In the genomic region with DNA sequence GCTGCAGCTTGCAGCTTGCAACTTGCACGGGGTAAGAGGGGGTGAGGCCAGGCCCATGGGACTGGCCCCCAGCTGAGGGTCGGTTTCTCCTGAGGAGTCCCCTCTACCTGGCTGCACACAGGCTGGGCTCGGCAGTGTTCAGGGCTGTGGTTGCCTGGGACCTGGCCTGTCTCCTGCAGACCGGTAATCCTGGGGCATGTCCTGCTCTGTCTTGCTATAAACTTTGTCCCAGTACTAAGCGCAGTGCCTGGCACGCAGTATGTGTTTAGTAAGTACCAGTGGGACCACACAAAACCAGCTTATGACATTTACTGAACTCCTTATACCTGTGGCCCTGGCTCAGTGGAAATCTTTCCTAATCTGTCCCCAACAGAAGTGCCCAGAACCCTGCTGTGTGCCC, we compare ENCODE assay signal across 18 mouse cellular contexts. TPM values are rescaled to one million over a fixed set of nuclear protein-coding genes. Genes with fewer than 3 reads are reported as not detected.
A peak's percentile ranks its signal among the peaks of the same experiment; 100 is the strongest.
DNase-seq lines count a peak whose midpoint lies in the region; ATAC-seq lines count a peak whose summit lies in the region.
"Had no signal": no experiment of that assay in that cellular context is flagged by ENCODE, and none has a peak within 500 bp of the region (broad histone marks: within the 10 kb centered on the region; RNA-seq: fewer than 3 reads in every experiment).

No protein-coding gene starts in this region.

- no peak for ATAC-seq in kidney, embryonic 16.5 days (ENCODE audit: low FRiP score, low TSS enrichment)
- no peak for ATAC-seq in kidney, embryonic 14.5 days (ENCODE audit: low FRiP score, low TSS enrichment)
- ATAC-seq in embryonic facial prominence, embryonic 13.5 days (ENCODE audit: insufficient number of reproducible peaks, insufficient read depth, low FRiP score, low TSS enrichment, low read depth) = no peak
- ATAC-seq in granulocyte monocyte progenitor cell, adult 5-6 weeks (replicated peaks; ENCODE audit: poor library complexity, severe bottlenecking) = no peak
- ATAC-seq: CD4-positive, CD25-positive, alpha-beta regulatory T cell, adult 4 months had no signal

- no peak overlapping the region for H3K4me2 ChIP-seq in kidney, embryonic 16.5 days (replicated peaks; ENCODE audit: low read depth, low read length)
- H3K4me2 ChIP-seq in kidney, embryonic 14.5 days (replicated peaks; ENCODE audit: low read depth, low read length) = no peak overlapping the region
- H3K4me2 ChIP-seq in embryonic facial prominence, embryonic 13.5 days = no peak overlapping the region
- H3K4me2 ChIP-seq: embryonic facial prominence, embryonic 12.5 days; heart, embryonic 12.5 days; limb, embryonic 13.5 days; midbrain, embryonic 12.5 days; neural tube, embryonic 13.5 days had no signal

- no peaks in the 10 kb centered on the region for H3K27me3 ChIP-seq in kidney, embryonic 16.5 days (ENCODE audit: insufficient read depth, low read length)
- H3K27me3 ChIP-seq in kidney, embryonic 14.5 days (ENCODE audit: control insufficient read depth, insufficient read depth, low read length) = no peaks in the 10 kb centered on the region
- H3K27me3 ChIP-seq in embryonic facial prominence, embryonic 13.5 days = no peaks in the 10 kb centered on the region
- H3K27me3 ChIP-seq in limb, embryonic 10.5 days (ENCODE audit: low read depth, poor library complexity, severe bottlenecking) = peaks cover 7% of the 10 kb centered on the region; the same call in 1 of the 2 replicates
- H3K27me3 ChIP-seq: embryonic facial prominence, embryonic 12.5 days; limb, embryonic 13.5 days; neural tube, embryonic 13.5 days had no signal

- H3K4me3 ChIP-seq in kidney, embryonic 16.5 days (ENCODE audit: low read length) = no peak overlapping the region
- no peak overlapping the region for H3K4me3 ChIP-seq in kidney, embryonic 14.5 days (ENCODE audit: low read length)
- H3K4me3 ChIP-seq in brown adipose tissue, adult 24 weeks (ENCODE audit: insufficient read depth, low read depth, low read length) = no peak overlapping the region
- H3K4me3 ChIP-seq in embryonic facial prominence, embryonic 13.5 days = no peak overlapping the region
- no peak overlapping the region for H3K4me3 ChIP-seq in limb, embryonic 10.5 days
- H3K4me3 ChIP-seq: embryonic facial prominence, embryonic 12.5 days; heart, embryonic 12.5 days; hindbrain, embryonic 10.5 days; left cerebral cortex, adult 2 months; limb, embryonic 13.5 days; megakaryocyte, embryonic 14.5 days; midbrain, embryonic 12.5 days; neural tube, embryonic 13.5 days had no signal

- no peaks in the 10 kb centered on the region for H3K36me3 ChIP-seq in kidney, embryonic 16.5 days (ENCODE audit: insufficient read depth, low read length)
- no peaks in the 10 kb centered on the region for H3K36me3 ChIP-seq in kidney, embryonic 14.5 days (ENCODE audit: control insufficient read depth, insufficient read depth, low read length)
- H3K36me3 ChIP-seq in embryonic facial prominence, embryonic 13.5 days = no peaks in the 10 kb centered on the region
- no peaks in the 10 kb centered on the region for H3K36me3 ChIP-seq in limb, embryonic 10.5 days
- H3K36me3 ChIP-seq: embryonic facial prominence, embryonic 12.5 days; heart, embryonic 12.5 days; hindbrain, embryonic 10.5 days; limb, embryonic 13.5 days; midbrain, embryonic 12.5 days; neural tube, embryonic 13.5 days had no signal

- 0 out of 2 replicates have a peak overlapping the region, but pooled peaks have one; percentile 11 for H3K9ac ChIP-seq in kidney, embryonic 16.5 days (replicated peaks; ENCODE audit: low read length)
- no peak overlapping the region for H3K9ac ChIP-seq in kidney, embryonic 14.5 days (ENCODE audit: low read depth, low read length)
- H3K9ac ChIP-seq in embryonic facial prominence, embryonic 13.5 days = 0 out of 2 replicates have a peak overlapping the region, but pooled peaks have one; percentile 32
- H3K9ac ChIP-seq: embryonic facial prominence, embryonic 12.5 days; heart, embryonic 12.5 days; limb, embryonic 13.5 days; midbrain, embryonic 12.5 days; neural tube, embryonic 13.5 days had no signal

- H3K27ac ChIP-seq in kidney, embryonic 16.5 days (ENCODE audit: low read length) = 0 out of 2 replicates have a peak overlapping the region, but pooled peaks have one; percentile 23
- no peak overlapping the region for H3K27ac ChIP-seq in kidney, embryonic 14.5 days (ENCODE audit: low read depth, low read length)
- H3K27ac ChIP-seq in brown adipose tissue, adult 24 weeks (replicated peaks; ENCODE audit: low read depth, low read length) = peak overlapping the region; percentile 64
- no peak overlapping the region for H3K27ac ChIP-seq in embryonic facial prominence, embryonic 13.5 days
- H3K27ac ChIP-seq in limb, embryonic 10.5 days = peak overlapping the region; percentile 78
- H3K27ac ChIP-seq: hindbrain, embryonic 10.5 days; left cerebral cortex, adult 2 months; limb, embryonic 13.5 days; midbrain, embryonic 12.5 days; neural tube, embryonic 13.5 days had no signal

- H3K9me3 ChIP-seq in kidney, embryonic 16.5 days (ENCODE audit: low read length) = 0 out of 2 replicates have a peak, but pooled peaks cover 3% of the 10 kb centered on the region
- no peaks in the 10 kb centered on the region for H3K9me3 ChIP-seq in kidney, embryonic 14.5 days (ENCODE audit: control insufficient read depth, low read length)
- no peaks in the 10 kb centered on the region for H3K9me3 ChIP-seq in embryonic facial prominence, embryonic 13.5 days
- no peaks in the 10 kb centered on the region for H3K9me3 ChIP-seq in limb, embryonic 10.5 days (replicated peaks)
- H3K9me3 ChIP-seq: embryonic facial prominence, embryonic 12.5 days; heart, embryonic 12.5 days; hindbrain, embryonic 10.5 days; limb, embryonic 13.5 days; midbrain, embryonic 12.5 days; neural tube, embryonic 13.5 days had no signal

- WGBS in kidney, embryonic 16.5 days = 55% methylated on average over 6 of the region's 6 CpGs
- WGBS in kidney, embryonic 14.5 days = 59% methylated on average over 6 of the region's 6 CpGs
- WGBS in embryonic facial prominence, embryonic 13.5 days = 59% methylated on average over 6 of the region's 6 CpGs
- WGBS in limb, embryonic 10.5 days = 62% methylated on average over 6 of the region's 6 CpGs

- no peak for DNase-seq in limb, embryonic 10.5 days (ENCODE audit: low spot score)
- no peak for DNase-seq in thymus, postnatal 36 days
- DNase-seq: thymus, adult 18-20 months; thymus, postnatal 25 days had no signal

- H3K4me1 ChIP-seq in kidney, embryonic 16.5 days (ENCODE audit: insufficient read depth, low read length) = peaks cover 30% of the 10 kb centered on the region
- H3K4me1 ChIP-seq in kidney, embryonic 14.5 days (ENCODE audit: control insufficient read depth, insufficient read depth, low read length) = peaks cover 13% of the 10 kb centered on the region
- H3K4me1 ChIP-seq in brown adipose tissue, adult 24 weeks (ENCODE audit: control insufficient read depth, insufficient read depth, insufficient read length, low read length) = peaks cover 18% of the 10 kb centered on the region
- H3K4me1 ChIP-seq in embryonic facial prominence, embryonic 13.5 days = peaks cover 39% of the 10 kb centered on the region
- H3K4me1 ChIP-seq in limb, embryonic 10.5 days = peaks cover 46% of the 10 kb centered on the region
- H3K4me1 ChIP-seq: midbrain, embryonic 12.5 days had no signal

RNA-seq across cellular contexts. Expression of a gene that starts 10.8 kb away (rescaled TPM):
- polyA plus RNA-seq in kidney, embryonic 16.5 days (2015; fragmentation: Nextera tagmentation; extraction: Ambion mirVana) = 10.9 and 14.2 TPM in 2 replicates
- polyA plus RNA-seq in kidney, embryonic 14.5 days (2014; fragmentation: Nextera tagmentation; extraction: Ambion mirVana) = 8.0 and 9.6 TPM in 2 replicates
- polyA plus RNA-seq in brown adipose tissue, adult 24 weeks (2012; ENCODE audit: insufficient read depth, insufficient read length, missing spikeins) = 24.3 and 32.5 TPM in 2 replicates
- polyA plus RNA-seq in embryonic facial prominence, embryonic 13.5 days (2015; fragmentation: Nextera tagmentation; extraction: Ambion mirVana) = 12.2 and 13.5 TPM in 2 replicates
- polyA plus RNA-seq in limb, embryonic 10.5 days (2016; fragmentation: Nextera tagmentation; extraction: Ambion mirVana) = 13.7 and 18.8 TPM in 2 replicates
- total RNA-seq in granulocyte monocyte progenitor cell, adult 5-6 weeks (2014; fragmentation: Nextera tagmentation) = not detected in 2 replicates
- not detected in 2 replicates for total RNA-seq in granulocyte monocyte progenitor cell, adult 5-6 weeks (2017)

RNA-seq across cellular contexts. Expression of a gene that starts 43.2 kb away (rescaled TPM):
- polyA plus RNA-seq in kidney, embryonic 16.5 days (2015; fragmentation: Nextera tagmentation; extraction: Ambion mirVana) = 22.8 and 24.7 TPM in 2 replicates
- 6.8 and 10.7 TPM in 2 replicates for polyA plus RNA-seq in kidney, embryonic 14.5 days (2014; fragmentation: Nextera tagmentation; extraction: Ambion mirVana)
- polyA plus RNA-seq in brown adipose tissue, adult 24 weeks (2012; ENCODE audit: insufficient read depth, insufficient read length, missing spikeins) = 66.4 and 85.8 TPM in 2 replicates
- polyA plus RNA-seq in embryonic facial prominence, embryonic 13.5 days (2015; fragmentation: Nextera tagmentation; extraction: Ambion mirVana) = 7.0 and 8.0 TPM in 2 replicates
- polyA plus RNA-seq in limb, embryonic 10.5 days (2016; fragmentation: Nextera tagmentation; extraction: Ambion mirVana) = 4.5 and 5.6 TPM in 2 replicates
- 15.3 and 18.1 TPM in 2 replicates for total RNA-seq in granulocyte monocyte progenitor cell, adult 5-6 weeks (2014; fragmentation: Nextera tagmentation)
- 27.5 and 28.8 TPM in 2 replicates for total RNA-seq in granulocyte monocyte progenitor cell, adult 5-6 weeks (2017)

Comparison
In these comparisons a context has a peak if more than half of its experiments do, and no peak if none do; other contexts are left out.
1. H3K27ac ChIP-seq: peak in kidney, embryonic 16.5 days (single experiment), brown adipose tissue, adult 24 weeks (single experiment) and limb, embryonic 10.5 days (single experiment); none in kidney, embryonic 14.5 days (single experiment) and embryonic facial prominence, embryonic 13.5 days (single experiment).